Mouse (Mus musculus): ENCODE results near the gene Igf2bp3. TPM values are rescaled to one million over a fixed set of nuclear protein-coding genes. Genes with fewer than 3 reads are reported as not detected.
"Not testable (repeated sequence)": the region's sequence is repeated elsewhere in the genome, so short reads cannot be mapped to it uniquely, and the experiment has no call there.

Igf2bp3 gene
- polyA plus RNA-seq (2015; fragmentation: Nextera tagmentation; extraction: Ambion mirVana), result 40.7 and 43.6 TPM in 2 replicates

DNA sequence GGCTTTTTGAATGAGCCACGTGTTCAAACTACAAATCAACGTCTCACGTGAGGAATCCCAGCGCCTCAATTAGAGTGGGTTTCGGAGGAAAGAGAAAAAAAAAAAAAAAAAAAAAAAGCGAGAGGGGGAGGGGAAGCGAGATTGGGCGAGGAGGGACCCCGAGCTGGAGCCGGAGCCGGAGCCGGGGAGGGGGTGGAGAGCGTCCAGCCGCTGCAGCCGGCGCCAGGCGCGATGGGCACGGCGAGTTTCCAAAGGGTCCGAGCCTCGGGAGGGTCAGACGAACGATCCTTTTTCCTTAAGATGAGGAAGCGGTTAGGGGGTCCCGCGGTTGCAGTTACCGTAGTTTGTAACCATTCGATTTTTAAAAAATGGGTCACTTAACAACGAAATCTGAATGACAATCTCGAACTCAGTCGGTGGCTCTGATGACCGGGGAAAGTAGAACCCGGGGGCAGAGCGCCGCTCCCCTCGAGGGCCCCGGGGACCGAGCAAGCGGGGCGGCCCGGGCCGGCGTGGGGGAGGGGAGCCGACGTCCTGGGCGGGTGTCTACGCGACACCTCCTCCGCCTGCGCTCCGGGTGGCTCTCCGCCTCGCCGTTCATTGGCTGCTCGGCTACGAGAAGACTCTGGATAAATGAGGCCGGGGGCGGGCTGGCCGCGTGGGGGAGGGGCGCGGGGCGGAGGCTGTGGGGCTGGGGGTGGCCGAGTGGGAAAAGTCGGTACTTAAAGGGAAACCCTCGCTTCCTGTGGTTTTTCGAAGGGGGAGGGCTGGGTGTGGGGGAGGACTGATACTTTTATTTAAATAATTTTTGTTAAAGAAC lies at the start of gene Igf2bp3:
Gene Igf2bp3 (minus strand): TSS at position 30 of the 820 bp plus-strand sequence.
- peak within 1 kb of the TSS; percentile 92 for H3K27ac ChIP-seq (replicated peaks)
- H3K9ac ChIP-seq (ENCODE audit: low read length), result peak within 1 kb of the TSS; percentile 92
- peak within 1 kb of the TSS; percentile 93 for H3K4me2 ChIP-seq (replicated peaks; ENCODE audit: low read depth)
- ATAC-seq (ENCODE audit: low FRiP score, low TSS enrichment) (peak; percentile 88), DNase-seq (ENCODE audit: low spot score) (peak; percentile 96)
- TF ChIP-seq CTCF (IDR thresholded peaks at IDR 0.05; ENCODE audit: low read depth) (no peak), EP300 (optimal IDR thresholded peaks at IDR 0.05) (no peak)
- H3K27me3 ChIP-seq (ENCODE audit: control insufficient read depth, insufficient read depth, low read length), result no peaks in the 10 kb centered on the region; the same call in 1 of the 2 replicates
- no peaks in the 10 kb centered on the region for H3K9me3 ChIP-seq (ENCODE audit: control insufficient read depth, low read length)
- H3K4me3 ChIP-seq (ENCODE audit: low read depth, low read length), result peak within 1 kb of the TSS; percentile 84
- under 1% methylated on average over 61 of the region's 68 CpGs for WGBS
- no peaks in the 10 kb centered on the region for H3K36me3 ChIP-seq (ENCODE audit: control insufficient read depth, insufficient read depth, low read length)
- peaks cover 3% of the 10 kb centered on the region; the same call in 1 of the 2 replicates for H3K4me1 ChIP-seq (replicated peaks; ENCODE audit: control insufficient read depth, insufficient read depth)

DNA sequence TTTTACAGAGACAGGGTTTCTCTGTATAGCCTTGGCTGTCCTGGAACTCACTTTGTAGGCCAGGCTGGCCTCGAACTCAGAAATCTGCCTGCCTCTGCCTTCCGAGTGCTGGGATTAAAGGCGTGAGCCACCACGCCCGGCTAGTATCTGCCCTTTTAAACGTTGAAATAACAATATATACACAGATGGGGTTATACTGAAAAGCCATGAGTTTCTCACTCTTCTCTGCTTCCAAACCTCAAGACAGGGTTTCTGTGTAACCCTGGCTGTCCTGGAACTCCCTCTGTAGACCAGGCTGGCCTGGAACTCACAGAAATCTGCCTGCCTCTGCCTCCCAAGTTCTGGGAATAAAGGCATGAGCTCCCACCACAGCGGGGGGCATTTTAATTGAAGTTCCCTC lies 49.7 kb upstream of the Igf2bp3 start:
- not testable (repeated sequence) for H3K27me3 ChIP-seq (ENCODE audit: control insufficient read depth, insufficient read depth, low read length); ATAC-seq (ENCODE audit: low FRiP score, low TSS enrichment); H3K9me3 ChIP-seq (ENCODE audit: control insufficient read depth, low read length); H3K4me1 ChIP-seq (replicated peaks; ENCODE audit: control insufficient read depth, insufficient read depth); H3K4me2 ChIP-seq (replicated peaks; ENCODE audit: low read depth); DNase-seq (ENCODE audit: low spot score); H3K27ac ChIP-seq (replicated peaks); H3K9ac ChIP-seq (ENCODE audit: low read length); H3K4me3 ChIP-seq (ENCODE audit: low read depth, low read length); H3K36me3 ChIP-seq (ENCODE audit: control insufficient read depth, insufficient read depth, low read length)
- WGBS, result 87% methylated on average over 7 of the region's 7 CpGs

DNA sequence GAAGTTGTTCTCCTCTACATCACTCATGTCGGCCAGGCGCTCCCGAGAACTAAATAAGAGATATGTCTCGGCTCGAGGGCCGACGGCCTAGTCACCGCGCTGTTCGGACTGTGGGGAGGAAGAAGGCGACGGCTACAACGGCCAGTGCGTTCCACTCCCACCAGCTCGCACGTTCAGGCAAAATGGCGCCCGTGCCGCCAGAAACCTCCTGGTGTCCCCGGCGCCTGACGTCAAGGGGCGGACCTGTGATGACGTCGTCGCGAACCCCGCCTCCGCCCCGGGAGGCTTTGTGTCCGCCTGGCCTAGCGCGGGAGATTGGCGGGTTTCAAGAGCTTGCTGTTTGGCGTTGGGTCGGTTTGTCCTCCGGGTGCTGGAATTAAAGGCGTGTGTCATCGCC lies 49.1 kb upstream of the Igf2bp3 start, which contains the start of gene Tra2a:
Gene Tra2a (minus strand): TSS at position 187 of the 397 bp plus-strand sequence.
- H3K27me3 ChIP-seq (ENCODE audit: control insufficient read depth, insufficient read depth, low read length), result no peaks in the 10 kb centered on the region
- under 1% methylated on average over 39 of the region's 39 CpGs for WGBS
- TF ChIP-seq EP300 (optimal IDR thresholded peaks at IDR 0.05) (no peak), CTCF (IDR thresholded peaks at IDR 0.05; ENCODE audit: low read depth) (no peak)

DNA sequence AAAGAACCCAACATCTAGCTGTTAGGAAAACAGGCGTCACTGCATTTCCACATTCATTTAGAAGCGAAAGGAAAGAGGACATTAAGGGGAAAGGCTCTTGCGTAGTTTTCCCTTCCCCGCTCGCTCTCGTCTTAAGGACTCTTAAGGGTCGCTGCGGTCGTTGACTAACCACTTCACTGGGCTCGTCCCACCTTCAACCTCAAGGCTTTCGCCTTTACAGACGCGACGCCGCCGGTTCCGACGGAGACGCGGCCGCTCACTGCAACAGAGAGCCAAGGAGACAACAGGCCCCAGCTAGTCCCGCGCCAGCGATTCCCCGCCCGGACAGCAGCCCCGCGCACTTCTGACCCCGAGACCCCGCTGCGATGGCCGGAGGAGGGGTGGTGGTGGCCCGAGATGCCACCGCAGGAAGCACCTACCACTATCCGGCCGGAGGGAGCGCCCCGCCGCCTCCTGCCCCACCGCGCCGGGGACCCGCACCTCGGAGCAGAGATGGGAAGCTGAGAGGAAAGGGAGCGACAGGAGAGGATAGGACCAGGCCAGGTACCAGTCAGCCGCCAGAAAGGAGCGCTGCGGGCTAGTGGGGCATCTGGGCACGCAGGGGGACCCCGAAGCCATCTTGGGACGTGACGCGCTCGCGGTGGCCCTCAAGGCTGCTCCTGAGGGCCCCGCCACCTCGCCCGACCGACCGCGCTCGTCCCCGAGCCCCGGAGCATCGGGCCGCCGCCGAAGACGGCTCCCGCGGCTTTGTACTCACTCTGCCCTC lies 48.5 kb upstream of the Igf2bp3 start:
- no peaks in the 10 kb centered on the region for H3K27me3 ChIP-seq (ENCODE audit: control insufficient read depth, insufficient read depth, low read length)
- H3K9me3 ChIP-seq (ENCODE audit: control insufficient read depth, low read length), result no peaks in the 10 kb centered on the region
- ATAC-seq (ENCODE audit: low FRiP score, low TSS enrichment), result peak; percentile 70
- H3K4me3 ChIP-seq (ENCODE audit: low read depth, low read length), result peak overlapping the region; percentile 77
- WGBS, result under 1% methylated on average over 63 of the region's 71 CpGs
- DNase-seq (ENCODE audit: low spot score), result peak; percentile 62
- H3K36me3 ChIP-seq (ENCODE audit: control insufficient read depth, insufficient read depth, low read length), result no peaks in the 10 kb centered on the region
- TF ChIP-seq CTCF (IDR thresholded peaks at IDR 0.05; ENCODE audit: low read depth), result no peak
- H3K9ac ChIP-seq (ENCODE audit: low read length), result peak overlapping the region; percentile 97
- peak overlapping the region; percentile 66 for H3K4me2 ChIP-seq (replicated peaks; ENCODE audit: low read depth)
- H3K4me1 ChIP-seq (replicated peaks; ENCODE audit: control insufficient read depth, insufficient read depth), result no peaks in the 10 kb centered on the region
- peak overlapping the region; percentile 99 for H3K27ac ChIP-seq (replicated peaks)

More for the DNA sequence above, 49.1 kb upstream of the Igf2bp3 start, which contains the start of gene Tra2a:
- H3K9ac ChIP-seq (ENCODE audit: low read length), result peak within 1 kb of the TSS; percentile 97
- no peaks in the 10 kb centered on the region for H3K4me1 ChIP-seq (replicated peaks; ENCODE audit: control insufficient read depth, insufficient read depth)
- ATAC-seq (ENCODE audit: low FRiP score, low TSS enrichment) (peak; percentile 98), DNase-seq (ENCODE audit: low spot score) (peak; percentile 98)
- no peaks in the 10 kb centered on the region for H3K36me3 ChIP-seq (ENCODE audit: control insufficient read depth, insufficient read depth, low read length)
- H3K4me2 ChIP-seq (replicated peaks; ENCODE audit: low read depth), result peak within 1 kb of the TSS; percentile 66
- H3K4me3 ChIP-seq (ENCODE audit: low read depth, low read length), result peak within 1 kb of the TSS; percentile 77
- no peaks in the 10 kb centered on the region for H3K9me3 ChIP-seq (ENCODE audit: control insufficient read depth, low read length)
- H3K27ac ChIP-seq (replicated peaks), result peak within 1 kb of the TSS; percentile 99

DNA sequence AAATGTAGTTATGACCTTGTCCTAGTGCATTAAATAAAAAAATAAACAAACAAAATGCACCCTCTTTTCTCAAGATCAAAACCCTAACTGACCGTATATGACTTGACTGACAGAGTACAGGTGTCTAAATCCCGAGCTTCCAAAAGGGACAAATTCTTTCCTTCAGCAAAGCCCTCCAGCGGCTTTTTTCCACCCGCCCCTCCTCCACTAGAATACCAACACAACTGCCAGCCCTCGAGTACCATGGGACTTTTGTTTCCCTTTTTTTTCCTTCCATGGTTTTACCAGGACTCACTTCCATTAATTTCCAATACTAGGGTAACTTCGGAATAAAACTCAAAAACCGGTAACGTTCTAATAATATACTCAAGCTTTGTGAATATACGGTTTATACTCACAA lies 47.7 kb upstream of the Igf2bp3 start:
- ATAC-seq (ENCODE audit: low FRiP score, low TSS enrichment), result no peak
- no peak for DNase-seq (ENCODE audit: low spot score)
- H3K4me1 ChIP-seq (replicated peaks; ENCODE audit: control insufficient read depth, insufficient read depth), result 0 out of 2 replicates have a peak, but pooled peaks cover 2% of the 10 kb centered on the region
- peak overlapping the region; percentile 77 for H3K4me3 ChIP-seq (ENCODE audit: low read depth, low read length)
- H3K27me3 ChIP-seq (ENCODE audit: control insufficient read depth, insufficient read depth, low read length), result no peaks in the 10 kb centered on the region
- H3K27ac ChIP-seq (replicated peaks), result no peak overlapping the region
- no peaks in the 10 kb centered on the region for H3K9me3 ChIP-seq (ENCODE audit: control insufficient read depth, low read length)
- under 1% methylated on average over 9 of the region's 9 CpGs for WGBS
- peak overlapping the region; percentile 97 for H3K9ac ChIP-seq (ENCODE audit: low read length)
- peak overlapping the region; percentile 66 for H3K4me2 ChIP-seq (replicated peaks; ENCODE audit: low read depth)
- TF ChIP-seq CTCF (IDR thresholded peaks at IDR 0.05; ENCODE audit: low read depth) (no peak), EP300 (optimal IDR thresholded peaks at IDR 0.05) (no peak)
- H3K36me3 ChIP-seq (ENCODE audit: control insufficient read depth, insufficient read depth, low read length), result no peaks in the 10 kb centered on the region
